Mouse (Mus musculus): ENCODE measurements around the gene Mocs3. TPM values are rescaled to one million over a fixed set of nuclear protein-coding genes. Genes with fewer than 3 reads are reported as not detected.

The Mocs3 gene
- total and polyA plus RNA-seq, 2 experiments from 2014 or later = 7.4 to 19.3 TPM

- DNase-seq (ENCODE audit: low spot score) (peak; percentile 54), ATAC-seq (ENCODE audit: low FRiP score) (no peak)
- H3K27ac ChIP-seq (ENCODE audit: low read depth, low read length) = no peak overlapping the region
- H3K4me2 ChIP-seq (ENCODE audit: low read depth, low read length, poor library complexity, severe bottlenecking) = no peak overlapping the region
- H3K4me3 ChIP-seq (ENCODE audit: low read depth, low read length) = no peak overlapping the region
- no peaks in the 10 kb centered on the region for H3K9me3 ChIP-seq (ENCODE audit: low read length)
- H3K4me1 ChIP-seq (ENCODE audit: insufficient read depth, low read length) = no peaks in the 10 kb centered on the region
- TF ChIP-seq CTCF (IDR thresholded peaks at IDR 0.05) = peak; percentile 87
- H3K36me3 ChIP-seq (ENCODE audit: insufficient read depth, low read length) = no peaks in the 10 kb centered on the region
- 11% methylated on average over 11 of the region's 11 CpGs for WGBS
- H3K9ac ChIP-seq (replicated peaks; ENCODE audit: low read length, poor library complexity, severe bottlenecking) = no peak overlapping the region
- H3K27me3 ChIP-seq (ENCODE audit: insufficient read depth, low read length) = 0 out of 2 replicates have a peak, but pooled peaks cover 5% of the 10 kb centered on the region
Measured at GRCm38 (mm10) chr2:168274374-168274935, 44.0 kb downstream of the Mocs3 start.

DNA sequence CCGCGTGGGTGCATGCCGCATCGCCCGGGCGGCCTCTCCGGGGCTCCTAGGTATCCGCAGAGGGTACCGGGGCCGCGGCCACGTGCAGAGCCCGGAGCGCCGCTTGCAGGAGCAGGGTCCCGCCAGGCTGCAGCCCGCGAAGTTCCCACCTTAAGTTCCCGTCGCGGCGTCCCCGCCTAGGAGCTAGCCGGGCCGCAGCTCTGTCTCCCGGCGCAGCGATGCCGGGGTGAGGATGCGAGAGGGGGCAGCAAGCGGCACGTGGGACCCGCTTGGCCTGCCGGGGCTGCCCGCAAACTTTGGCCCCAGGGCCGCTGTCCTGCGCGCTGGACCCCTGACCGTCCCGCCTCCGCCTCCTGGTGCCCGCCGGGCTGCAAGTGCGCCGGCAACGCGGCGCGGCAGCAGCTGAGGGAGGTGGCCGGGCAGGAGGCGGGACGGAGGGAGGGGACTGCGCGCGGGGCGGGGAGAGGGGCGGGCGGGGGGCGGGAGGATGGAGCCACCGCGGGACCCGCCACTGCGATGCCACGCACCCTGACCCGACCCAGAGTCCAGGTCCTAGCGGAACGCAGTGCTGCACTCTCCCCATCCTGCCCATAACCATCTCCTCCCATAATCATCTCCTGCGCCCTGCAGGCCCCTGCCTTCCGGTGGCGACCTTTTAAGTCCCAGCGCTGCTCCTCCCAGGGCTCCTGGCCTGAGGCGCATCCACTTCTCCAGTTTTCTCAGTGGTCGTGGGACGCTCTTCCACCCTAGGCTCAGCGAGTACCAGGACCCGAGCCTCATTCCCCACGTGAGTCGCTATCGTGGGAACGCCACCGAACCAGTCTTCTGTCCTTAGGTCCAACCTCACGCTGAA lies 50.5 kb downstream of the Mocs3 start:
- Histone ChIP-seq H3K36me3 (ENCODE audit: insufficient read depth, low read length) (no peaks in the 10 kb centered on the region), H3K9me3 (ENCODE audit: low read length) (no peaks in the 10 kb centered on the region), H3K9ac (replicated peaks; ENCODE audit: low read length, poor library complexity, severe bottlenecking) (no peak overlapping the region; the same call in 1 of the 2 replicates), H3K4me3 (ENCODE audit: low read depth, low read length) (peak overlapping the region; percentile 51), H3K27ac (ENCODE audit: low read depth, low read length) (no peak overlapping the region), H3K4me1 (ENCODE audit: insufficient read depth, low read length) (0 out of 2 replicates have a peak, but pooled peaks cover 4% of the 10 kb centered on the region), H3K4me2 (ENCODE audit: low read depth, low read length, poor library complexity, severe bottlenecking) (peak overlapping the region; percentile 81), H3K27me3 (ENCODE audit: insufficient read depth, low read length) (peaks cover 23% of the 10 kb centered on the region; the same call in 1 of the 2 replicates)
- ATAC-seq (ENCODE audit: low FRiP score) = peak; percentile 27; the same call in 1 of the 2 replicates
- DNase-seq (ENCODE audit: low spot score) = no peak
- TF ChIP-seq CTCF (IDR thresholded peaks at IDR 0.05) = no peak
- 1% methylated on average over 65 of the region's 82 CpGs for WGBS

- Histone ChIP-seq H3K36me3 (ENCODE audit: insufficient read depth, low read length) (no peaks in the 10 kb centered on the region), H3K4me3 (ENCODE audit: low read depth, low read length) (peak within 1 kb of the TSS; percentile 51), H3K4me1 (ENCODE audit: insufficient read depth, low read length) (0 out of 2 replicates have a peak, but pooled peaks cover 4% of the 10 kb centered on the region), H3K9ac (replicated peaks; ENCODE audit: low read length, poor library complexity, severe bottlenecking) (no peak within 1 kb of the TSS; the same call in 1 of the 2 replicates), H3K27me3 (ENCODE audit: insufficient read depth, low read length) (peaks cover 23% of the 10 kb centered on the region; the same call in 1 of the 2 replicates), H3K27ac (ENCODE audit: low read depth, low read length) (no peak within 1 kb of the TSS), H3K9me3 (ENCODE audit: low read length) (no peaks in the 10 kb centered on the region), H3K4me2 (ENCODE audit: low read depth, low read length, poor library complexity, severe bottlenecking) (peak within 1 kb of the TSS; percentile 81)
- TF ChIP-seq CTCF (IDR thresholded peaks at IDR 0.05) = no peak
- no peak for ATAC-seq (ENCODE audit: low FRiP score)
- 18% methylated on average over 12 of the region's 12 CpGs for WGBS
- DNase-seq (ENCODE audit: low spot score) = no peak
Measured at GRCm38 (mm10) chr2:168281582-168281981, 51.2 kb downstream of the Mocs3 start, which contains the start of gene Kcng1. Gene Kcng1, minus strand, starts transcription at chr2:168281736.

Other genes with a start within 250 kb of the Mocs3 start
- gene Ripor3, start 220.0 kb upstream of the Mocs3 start, total RNA-seq (2014; rRNA removed) = 0.57 and 0.99 TPM in 2 replicates
- gene Ripor3, start 220.0 kb upstream of the Mocs3 start, polyA plus RNA-seq (2015; fragmentation: Nextera tagmentation; extraction: Ambion mirVana) = 0.28 and 0.42 TPM in 2 replicates
- 6.6 and 6.8 TPM in 2 replicates for gene Pard6b, start 149.6 kb upstream of the Mocs3 start, total RNA-seq (2014; rRNA removed)
- gene Pard6b, start 149.6 kb upstream of the Mocs3 start, polyA plus RNA-seq (2015; fragmentation: Nextera tagmentation; extraction: Ambion mirVana) = 3.9 and 5.1 TPM in 2 replicates
- 24.9 and 56.5 TPM in 2 replicates for gene Adnp, start 23.5 kb upstream of the Mocs3 start, total RNA-seq (2014; rRNA removed)
- gene Adnp, start 23.5 kb upstream of the Mocs3 start, polyA plus RNA-seq (2015; fragmentation: Nextera tagmentation; extraction: Ambion mirVana) = 10.3 and 15.4 TPM in 2 replicates
- 43.2 and 47.1 TPM in 2 replicates for gene Gm20716, start 258 bp upstream of the Mocs3 start, total RNA-seq (2014; rRNA removed)
- 15.7 and 16.0 TPM in 2 replicates for gene Gm20716, start 258 bp upstream of the Mocs3 start, polyA plus RNA-seq (2015; fragmentation: Nextera tagmentation; extraction: Ambion mirVana)
- gene Dpm1, start within 50 bp of the Mocs3 start, total RNA-seq (2014; rRNA removed) = 11.4 and 30.0 TPM in 2 replicates
- 87.9 and 97.2 TPM in 2 replicates for gene Dpm1, start within 50 bp of the Mocs3 start, polyA plus RNA-seq (2015; fragmentation: Nextera tagmentation; extraction: Ambion mirVana)
- gene Kcng1, start 51.1 kb downstream of the Mocs3 start, total RNA-seq (2014; rRNA removed) = 0.52 and 2.1 TPM in 2 replicates
- gene Kcng1, start 51.1 kb downstream of the Mocs3 start, polyA plus RNA-seq (2015; fragmentation: Nextera tagmentation; extraction: Ambion mirVana) = 1.8 and 2.8 TPM in 2 replicates

All from midbrain, postnatal 0 days (tissue).